Mouse (Mus musculus): ENCODE data around the gene Gm20388. TPM values are rescaled to one million over a fixed set of nuclear protein-coding genes. Genes with fewer than 3 reads are reported as not detected.

Gene Gm20388
- polyA plus RNA-seq, 1 experiment from 2014 or later = 8.3 TPM

DNA sequence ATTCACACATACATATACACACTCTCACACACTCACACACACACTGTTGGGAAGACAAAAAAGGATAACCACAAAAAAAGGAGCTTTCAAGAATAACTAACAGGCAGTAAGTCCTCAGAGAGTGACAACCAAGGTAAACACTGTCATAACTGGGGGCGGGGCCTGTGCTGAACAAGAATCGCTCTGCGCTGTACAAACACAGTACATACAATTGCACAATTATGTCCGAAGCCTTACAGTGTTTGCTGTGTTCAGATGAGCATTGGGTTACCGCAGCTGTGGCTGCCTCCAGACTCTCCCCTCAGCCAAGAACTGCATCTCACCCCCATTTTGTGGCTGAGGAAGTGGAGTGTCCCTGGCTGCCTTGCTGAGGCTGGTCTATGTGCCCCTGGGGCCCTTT is 1510.4 kb downstream of the Gm20388 start:
- Histone ChIP-seq H3K36me3 (ENCODE audit: control insufficient read depth, insufficient read depth, low read length) (no peaks in the 10 kb centered on the region), H3K9ac (ENCODE audit: low read length) (no peak overlapping the region), H3K4me1 (replicated peaks; ENCODE audit: control insufficient read depth, insufficient read depth, low read length) (no peaks in the 10 kb centered on the region), H3K4me2 (ENCODE audit: low read length) (no peak overlapping the region), H3K27ac (ENCODE audit: low read depth) (no peak overlapping the region), H3K9me3 (ENCODE audit: control insufficient read depth, low read length) (no peaks in the 10 kb centered on the region), H3K4me3 (ENCODE audit: low read depth, low read length) (no peak overlapping the region), H3K27me3 (replicated peaks; ENCODE audit: control insufficient read depth, insufficient read depth, low read length) (no peaks in the 10 kb centered on the region)
- DNase-seq (ENCODE audit: low spot score) (no peak), ATAC-seq (replicated peaks; ENCODE audit: low FRiP score, low TSS enrichment, low read depth) (no peak)
- WGBS = 77% methylated on average over 5 of the region's 5 CpGs

DNA sequence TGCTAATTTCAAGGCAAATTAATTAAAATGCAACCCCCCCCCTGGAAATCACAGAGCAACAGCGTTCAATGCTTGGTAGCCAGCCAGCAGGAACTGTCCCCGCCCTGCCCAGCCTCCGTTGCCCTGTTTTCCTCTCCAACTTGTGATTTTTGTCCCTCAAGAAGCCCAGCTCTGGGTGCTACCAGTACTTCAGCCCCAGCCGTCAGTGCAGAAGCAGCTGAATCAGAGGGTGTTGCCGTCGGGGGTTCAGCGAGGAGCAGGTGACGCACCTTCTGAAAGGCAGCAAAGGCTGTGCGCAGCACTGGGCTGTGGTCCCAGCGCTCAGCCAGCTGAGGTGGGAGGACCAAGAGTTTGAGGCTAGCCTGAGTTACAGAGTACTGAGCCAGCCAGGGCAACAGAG is 1513.4 kb downstream of the Gm20388 start:
- no peaks in the 10 kb centered on the region for H3K36me3 ChIP-seq (ENCODE audit: control insufficient read depth, insufficient read depth, low read length)
- H3K9me3 ChIP-seq (ENCODE audit: control insufficient read depth, low read length) = no peaks in the 10 kb centered on the region
- no peak overlapping the region for H3K27ac ChIP-seq (ENCODE audit: low read depth)
- no peaks in the 10 kb centered on the region for H3K27me3 ChIP-seq (replicated peaks; ENCODE audit: control insufficient read depth, insufficient read depth, low read length)
- DNase-seq (ENCODE audit: low spot score) = no peak
- ATAC-seq (replicated peaks; ENCODE audit: low FRiP score, low TSS enrichment, low read depth) = no peak
- H3K9ac ChIP-seq (ENCODE audit: low read length) = no peak overlapping the region
- WGBS = 93% methylated on average over 10 of the region's 10 CpGs
- H3K4me1 ChIP-seq (replicated peaks; ENCODE audit: control insufficient read depth, insufficient read depth, low read length) = no peaks in the 10 kb centered on the region
- H3K4me2 ChIP-seq (ENCODE audit: low read length) = no peak overlapping the region
- no peak overlapping the region for H3K4me3 ChIP-seq (ENCODE audit: low read depth, low read length)

DNA sequence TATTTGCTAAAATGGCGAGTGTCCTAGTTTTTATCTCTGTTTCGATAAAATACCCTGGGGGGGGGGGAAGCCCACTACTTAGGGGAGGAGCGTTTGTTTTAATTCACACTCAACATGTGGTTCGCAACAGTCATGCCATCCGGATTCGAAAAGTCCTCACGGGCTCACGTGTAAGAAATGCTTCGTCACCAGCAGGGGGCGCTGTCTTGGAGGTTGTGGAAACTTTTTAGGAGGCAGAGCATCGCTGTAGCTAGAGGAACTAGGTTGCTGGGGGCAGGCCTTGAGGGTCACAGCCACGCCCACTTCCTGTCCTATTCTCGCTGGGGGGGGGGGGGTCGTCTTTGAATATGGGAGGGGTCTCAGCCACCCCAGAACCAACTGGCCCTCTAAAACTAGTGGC is 1514.0 kb downstream of the Gm20388 start:
- 84% methylated on average over 14 of the region's 14 CpGs for WGBS
- no peak overlapping the region for H3K4me2 ChIP-seq (ENCODE audit: low read length)
- no peaks in the 10 kb centered on the region for H3K4me1 ChIP-seq (replicated peaks; ENCODE audit: control insufficient read depth, insufficient read depth, low read length)
- no peak overlapping the region for H3K4me3 ChIP-seq (ENCODE audit: low read depth, low read length)
- no peaks in the 10 kb centered on the region for H3K36me3 ChIP-seq (ENCODE audit: control insufficient read depth, insufficient read depth, low read length)
- no peaks in the 10 kb centered on the region for H3K9me3 ChIP-seq (ENCODE audit: control insufficient read depth, low read length)
- H3K27ac ChIP-seq (ENCODE audit: low read depth) = no peak overlapping the region
- ATAC-seq (replicated peaks; ENCODE audit: low FRiP score, low TSS enrichment, low read depth) (no peak), DNase-seq (ENCODE audit: low spot score) (no peak)
- no peak overlapping the region for H3K9ac ChIP-seq (ENCODE audit: low read length)
- H3K27me3 ChIP-seq (replicated peaks; ENCODE audit: control insufficient read depth, insufficient read depth, low read length) = no peaks in the 10 kb centered on the region

DNA sequence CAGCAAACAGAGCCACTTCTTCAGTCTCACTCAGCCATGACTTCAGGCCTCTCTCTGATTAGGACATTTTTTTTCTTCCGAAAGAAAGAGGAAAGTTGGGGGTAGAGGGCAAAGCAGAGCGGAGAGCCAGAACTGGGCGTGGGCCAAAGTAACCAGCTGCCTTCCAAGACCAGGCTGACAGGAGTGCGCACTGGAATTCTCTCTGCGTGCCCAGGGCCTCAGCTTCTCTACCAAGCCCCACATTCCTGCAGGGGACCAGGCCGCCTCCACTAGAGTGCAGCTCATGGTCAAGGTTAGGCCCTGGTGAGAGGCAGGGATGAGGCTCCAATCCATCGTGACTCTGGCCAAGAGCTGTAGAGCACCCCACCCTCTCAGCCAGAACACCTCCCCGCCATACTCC is 1520.9 kb downstream of the Gm20388 start:
- 75% methylated on average over 8 of the region's 8 CpGs for WGBS
- no peak; the same call in 1 of the 2 replicates for ATAC-seq (replicated peaks; ENCODE audit: low FRiP score, low TSS enrichment, low read depth)
- no peak for DNase-seq (ENCODE audit: low spot score)

DNA sequence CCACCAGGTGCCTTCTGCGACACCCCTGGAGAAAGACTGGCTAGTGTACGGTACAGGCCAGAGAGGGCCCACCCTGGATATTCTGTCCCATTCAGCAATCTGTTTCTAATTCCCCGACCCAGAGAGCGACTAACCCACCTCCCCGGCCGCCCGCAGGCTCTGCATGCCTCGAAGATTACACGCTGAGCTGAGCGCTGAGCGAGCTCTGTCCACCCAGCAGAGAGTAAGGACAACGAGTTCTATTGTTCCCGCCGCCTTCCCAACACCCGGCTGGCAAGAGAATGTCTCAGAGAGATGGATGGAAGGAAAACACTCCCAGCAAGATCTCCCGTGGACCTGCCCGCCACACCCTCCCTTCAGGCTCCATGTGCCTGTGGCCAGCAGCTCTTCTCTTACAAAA is 1522.8 kb downstream of the Gm20388 start:
- no peak for ATAC-seq (replicated peaks; ENCODE audit: low FRiP score, low TSS enrichment, low read depth)
- Histone ChIP-seq H3K27ac (ENCODE audit: low read depth) (no peak overlapping the region), H3K27me3 (replicated peaks; ENCODE audit: control insufficient read depth, insufficient read depth, low read length) (0 out of 2 replicates have a peak, but pooled peaks cover 3% of the 10 kb centered on the region), H3K9ac (ENCODE audit: low read length) (no peak overlapping the region), H3K9me3 (ENCODE audit: control insufficient read depth, low read length) (no peaks in the 10 kb centered on the region), H3K4me1 (replicated peaks; ENCODE audit: control insufficient read depth, insufficient read depth, low read length) (no peaks in the 10 kb centered on the region; the same call in 1 of the 2 replicates), H3K4me3 (ENCODE audit: low read depth, low read length) (no peak overlapping the region), H3K36me3 (ENCODE audit: control insufficient read depth, insufficient read depth, low read length) (no peaks in the 10 kb centered on the region), H3K4me2 (ENCODE audit: low read length) (no peak overlapping the region)
- WGBS = 38% methylated on average over 17 of the region's 17 CpGs
- no peak for DNase-seq (ENCODE audit: low spot score)

More for the DNA sequence above, 1520.9 kb downstream of the Gm20388 start:
- Histone ChIP-seq H3K4me3 (ENCODE audit: low read depth, low read length) (no peak overlapping the region), H3K36me3 (ENCODE audit: control insufficient read depth, insufficient read depth, low read length) (no peaks in the 10 kb centered on the region), H3K4me1 (replicated peaks; ENCODE audit: control insufficient read depth, insufficient read depth, low read length) (no peaks in the 10 kb centered on the region; the same call in 1 of the 2 replicates), H3K4me2 (ENCODE audit: low read length) (no peak overlapping the region), H3K9ac (ENCODE audit: low read length) (no peak overlapping the region), H3K9me3 (ENCODE audit: control insufficient read depth, low read length) (no peaks in the 10 kb centered on the region), H3K27me3 (replicated peaks; ENCODE audit: control insufficient read depth, insufficient read depth, low read length) (0 out of 2 replicates have a peak, but pooled peaks cover 3% of the 10 kb centered on the region), H3K27ac (ENCODE audit: low read depth) (no peak overlapping the region)

DNA sequence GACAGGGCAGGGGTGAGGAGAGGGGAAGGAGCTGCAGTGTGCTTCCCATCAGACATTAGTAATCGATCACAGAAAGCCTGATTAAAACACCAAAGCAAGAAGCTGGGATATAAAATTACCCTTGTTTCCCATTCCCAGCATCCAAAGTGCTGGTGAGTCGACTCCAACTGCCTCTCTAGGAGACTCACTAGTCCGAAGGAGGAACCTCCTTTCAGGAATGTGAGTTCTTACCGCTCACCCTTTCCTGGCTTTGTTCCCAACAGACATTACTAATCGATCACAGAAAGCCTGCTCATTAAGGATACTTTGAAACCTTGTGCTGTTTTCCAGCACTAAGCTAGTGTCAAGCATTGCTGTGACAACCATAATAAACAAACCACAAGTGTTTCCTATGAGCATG is 1526.0 kb downstream of the Gm20388 start:
- no peak overlapping the region for H3K4me2 ChIP-seq (ENCODE audit: low read length)
- no peak for DNase-seq (ENCODE audit: low spot score)

DNA sequence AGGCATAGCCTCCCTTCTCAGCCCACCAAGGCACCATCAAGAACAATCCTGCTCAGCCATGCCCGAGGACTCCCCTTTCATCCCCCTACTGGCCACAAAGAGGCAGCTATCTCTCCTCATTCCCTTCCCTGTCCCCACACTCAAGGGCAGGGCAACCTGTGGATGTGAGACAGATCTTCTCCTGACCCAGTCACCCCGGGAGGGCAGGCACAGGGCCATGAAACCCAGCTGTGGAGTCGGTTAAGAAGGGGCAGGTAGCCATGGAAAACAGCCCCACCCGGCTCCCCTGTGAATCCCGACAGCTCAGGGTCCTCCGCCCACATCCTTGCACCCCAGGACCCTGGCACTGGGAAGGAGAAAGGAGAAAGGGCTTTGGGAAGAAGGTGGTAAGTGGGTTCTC is 1526.9 kb downstream of the Gm20388 start:
- DNase-seq (ENCODE audit: low spot score) (no peak), ATAC-seq (replicated peaks; ENCODE audit: low FRiP score, low TSS enrichment, low read depth) (no peak)
- Histone ChIP-seq H3K27me3 (replicated peaks; ENCODE audit: control insufficient read depth, insufficient read depth, low read length) (0 out of 2 replicates have a peak, but pooled peaks cover 3% of the 10 kb centered on the region), H3K36me3 (ENCODE audit: control insufficient read depth, insufficient read depth, low read length) (no peaks in the 10 kb centered on the region), H3K27ac (ENCODE audit: low read depth) (no peak overlapping the region), H3K9ac (ENCODE audit: low read length) (no peak overlapping the region), H3K4me3 (ENCODE audit: low read depth, low read length) (no peak overlapping the region), H3K4me1 (replicated peaks; ENCODE audit: control insufficient read depth, insufficient read depth, low read length) (no peaks in the 10 kb centered on the region), H3K4me2 (ENCODE audit: low read length) (no peak overlapping the region), H3K9me3 (ENCODE audit: control insufficient read depth, low read length) (no peaks in the 10 kb centered on the region)
- WGBS = 83% methylated on average over 6 of the region's 6 CpGs

More for the DNA sequence above, 1526.0 kb downstream of the Gm20388 start:
- no peak for ATAC-seq (replicated peaks; ENCODE audit: low FRiP score, low TSS enrichment, low read depth)
- H3K4me1 ChIP-seq (replicated peaks; ENCODE audit: control insufficient read depth, insufficient read depth, low read length) = no peaks in the 10 kb centered on the region; the same call in 1 of the 2 replicates
- H3K27me3 ChIP-seq (replicated peaks; ENCODE audit: control insufficient read depth, insufficient read depth, low read length) = 0 out of 2 replicates have a peak, but pooled peaks cover 3% of the 10 kb centered on the region
- H3K27ac ChIP-seq (ENCODE audit: low read depth) = no peak overlapping the region
- H3K9ac ChIP-seq (ENCODE audit: low read length) = no peak overlapping the region
- H3K9me3 ChIP-seq (ENCODE audit: control insufficient read depth, low read length) = no peaks in the 10 kb centered on the region
- WGBS = 48% methylated on average over 5 of the region's 5 CpGs
- no peak overlapping the region for H3K4me3 ChIP-seq (ENCODE audit: low read depth, low read length)
- H3K36me3 ChIP-seq (ENCODE audit: control insufficient read depth, insufficient read depth, low read length) = no peaks in the 10 kb centered on the region

DNA sequence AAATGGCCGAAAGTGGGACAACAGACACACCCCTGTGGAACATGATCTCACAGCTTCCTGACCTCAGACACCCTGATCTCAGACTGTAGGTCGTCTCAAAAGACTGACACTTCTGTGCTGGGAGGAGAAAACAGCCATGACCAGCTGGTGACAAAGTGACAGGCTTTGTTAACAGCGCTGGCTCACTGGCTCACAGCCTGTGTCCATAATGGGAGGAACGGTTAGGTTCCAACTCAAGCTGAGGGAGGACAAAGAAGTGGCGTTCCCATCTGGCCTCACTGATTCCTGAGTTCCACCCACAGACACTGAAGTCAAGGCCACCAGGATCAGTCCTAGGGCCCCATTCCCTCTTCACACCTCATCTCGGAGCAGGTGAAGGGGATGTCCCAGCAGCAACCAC is 1527.5 kb downstream of the Gm20388 start:
- no peak for DNase-seq (ENCODE audit: low spot score)
- 58% methylated on average over 6 of the region's 6 CpGs for WGBS
- no peaks in the 10 kb centered on the region for H3K36me3 ChIP-seq (ENCODE audit: control insufficient read depth, insufficient read depth, low read length)
- ATAC-seq (replicated peaks; ENCODE audit: low FRiP score, low TSS enrichment, low read depth) = no peak
- H3K27me3 ChIP-seq (replicated peaks; ENCODE audit: control insufficient read depth, insufficient read depth, low read length) = 0 out of 2 replicates have a peak, but pooled peaks cover 3% of the 10 kb centered on the region
- H3K4me3 ChIP-seq (ENCODE audit: low read depth, low read length) = no peak overlapping the region
- H3K4me2 ChIP-seq (ENCODE audit: low read length) = no peak overlapping the region
- H3K9ac ChIP-seq (ENCODE audit: low read length) = no peak overlapping the region
- no peaks in the 10 kb centered on the region for H3K9me3 ChIP-seq (ENCODE audit: control insufficient read depth, low read length)
- H3K4me1 ChIP-seq (replicated peaks; ENCODE audit: control insufficient read depth, insufficient read depth, low read length) = no peaks in the 10 kb centered on the region
- no peak overlapping the region for H3K27ac ChIP-seq (ENCODE audit: low read depth)

DNA sequence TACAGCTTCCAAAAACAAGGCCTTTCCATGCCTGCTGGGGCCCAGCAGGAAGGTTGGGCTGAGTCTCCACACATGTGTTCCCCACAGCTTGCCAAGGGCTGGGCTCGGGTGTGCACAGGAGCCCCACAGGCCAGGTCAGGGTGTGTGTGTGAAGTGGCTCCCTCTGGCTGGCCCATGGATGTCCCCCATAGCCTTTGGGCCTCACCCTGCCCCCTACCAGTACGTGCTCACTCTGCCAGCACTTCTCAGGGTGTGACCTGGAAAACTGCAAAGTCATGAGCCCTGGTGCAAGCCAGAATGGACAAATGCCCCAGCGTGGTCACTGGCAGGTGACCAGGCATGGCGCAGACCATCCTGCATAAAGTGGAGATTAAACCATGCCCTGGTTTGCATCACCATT is 1528.7 kb downstream of the Gm20388 start:
- Histone ChIP-seq H3K36me3 (ENCODE audit: control insufficient read depth, insufficient read depth, low read length) (no peaks in the 10 kb centered on the region), H3K27me3 (replicated peaks; ENCODE audit: control insufficient read depth, insufficient read depth, low read length) (no peaks in the 10 kb centered on the region), H3K9ac (ENCODE audit: low read length) (no peak overlapping the region), H3K4me2 (ENCODE audit: low read length) (no peak overlapping the region), H3K27ac (ENCODE audit: low read depth) (no peak overlapping the region), H3K4me3 (ENCODE audit: low read depth, low read length) (no peak overlapping the region), H3K4me1 (replicated peaks; ENCODE audit: control insufficient read depth, insufficient read depth, low read length) (no peaks in the 10 kb centered on the region), H3K9me3 (ENCODE audit: control insufficient read depth, low read length) (no peaks in the 10 kb centered on the region)
- ATAC-seq (replicated peaks; ENCODE audit: low FRiP score, low TSS enrichment, low read depth) (no peak), DNase-seq (ENCODE audit: low spot score) (no peak)
- WGBS = 76% methylated on average over 4 of the region's 4 CpGs
